Mouse (Mus musculus) heart, postnatal 0 days (tissue): ENCODE measurements around the gene Apoc4.

Source experiments
- CTCF ChIP-seq: IDR thresholded peaks from 2 replicates; pipeline ENCODE4 v1.5.1; 2016; ENCODE audit warnings: antibody characterized with exemption, control low read depth, low read depth
- EP300 ChIP-seq: IDR thresholded peaks from 2 replicates; pipeline ENCODE4 v1.6.1; 2016; ENCODE audit warnings: antibody characterized with exemption, low read depth

DNA sequence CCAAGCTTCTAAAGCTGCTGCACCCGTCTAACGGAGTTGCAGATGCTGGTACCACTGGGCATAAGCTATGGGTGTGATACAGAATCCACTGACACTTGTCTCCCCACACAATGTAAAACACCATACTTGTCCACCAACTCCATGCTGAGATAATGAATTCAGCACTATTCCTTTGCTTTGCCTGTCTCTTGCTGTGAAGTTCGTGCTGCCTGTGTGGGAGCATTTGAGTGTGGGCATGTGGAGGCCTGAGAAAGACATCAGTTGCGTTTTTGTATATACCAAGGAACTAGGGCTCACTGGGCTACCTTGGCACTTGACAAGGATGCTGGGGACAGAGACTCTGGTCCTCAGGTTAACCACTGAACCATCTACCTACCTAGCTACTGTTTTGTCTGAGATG lies 40.1 kb downstream of the Apoc4 start:
- TF ChIP-seq CTCF (no peak), EP300 (no peak)
